Mouse (Mus musculus) kidney, postnatal 0 days (tissue): ENCODE results near the gene Cyp2t4. TPM values are rescaled to one million over a fixed set of nuclear protein-coding genes. Genes with fewer than 3 reads are reported as not detected.

ENCODE experiments used
- ATAC-seq: fragments of 200-750 bp; cut with Nextera tagmentation; replicated peaks from 2 replicates; pipeline ENCODE4 v1.8.0; 2017; ENCODE audit warnings: low read depth, moderate number of reproducible peaks, moderate TSS enrichment, moderate library complexity; ENCODE audit not compliant: low FRiP score
- DNase-seq: peaks from one replicate; pipeline ENCODE4 v3.0.0-alpha.2; 2016; ENCODE audit warnings: low spot score
- H3K27ac ChIP-seq: fragments of 300-500 bp; sonication (generic); 2 replicates; pipeline ENCODE4 v1.5.1; 2014; ENCODE audit warnings: mild to moderate bottlenecking
- H3K27me3 ChIP-seq: fragments of 300-500 bp; sonication (generic); 2 replicates; pipeline ENCODE4 v1.6.1; 2014; ENCODE audit warnings: low read length, mixed read lengths; ENCODE audit not compliant: insufficient read depth
- H3K36me3 ChIP-seq: fragments of 300-500 bp; sonication (generic); 2 replicates; pipeline ENCODE4 v1.6.1; 2014; ENCODE audit warnings: low read length, mixed read lengths; ENCODE audit not compliant: insufficient read depth
- H3K4me1 ChIP-seq: fragments of 300-500 bp; sonication (generic); replicated peaks from 2 replicates; pipeline ENCODE4 v1.6.1; 2014; ENCODE audit warnings: antibody characterized with exemption, low read length, mixed read lengths; ENCODE audit not compliant: insufficient read depth
- H3K4me2 ChIP-seq: fragments of 300-500 bp; sonication (generic); 2 replicates; pipeline ENCODE4 v1.6.1; 2014; ENCODE audit warnings: mild to moderate bottlenecking, low read length, moderate library complexity, mixed read lengths
- H3K4me3 ChIP-seq: fragments of 300-500 bp; sonication (generic); replicated peaks from 2 replicates; pipeline ENCODE4 v1.5.1; 2014; ENCODE audit warnings: low read depth, low read length
- H3K9ac ChIP-seq: fragments of 300-500 bp; sonication (generic); 2 replicates; pipeline ENCODE4 v1.6.1; 2014; ENCODE audit warnings: low read depth, low read length
- H3K9me3 ChIP-seq: fragments of 300-500 bp; sonication (generic); replicated peaks from 2 replicates; pipeline ENCODE4 v1.6.1; 2016; ENCODE audit warnings: low read length, inconsistent platforms, mixed read lengths
- CTCF ChIP-seq: IDR thresholded peaks from 2 replicates; pipeline ENCODE4 v1.5.1; 2016; ENCODE audit warnings: antibody characterized with exemption, low read depth, mild to moderate bottlenecking, moderate library complexity
- WGBS: fragments of 180-500 bp; shearing (Covaris S2); extraction: QIAGEN DNeasy Blood & Tissue Kit; methylation state at CpG from one replicate; pipeline ENCODE4 v1.1.7; 2014; 5-methylcytosine and 5-hydroxymethylcytosine counted together
- polyA plus RNA-seq: library from polyadenylated mRNA; unstranded; fragments of >200 nt; fragmentation: Nextera tagmentation; extraction: Ambion mirVana; gene quantifications from 2 replicates; pipeline ENCODE4 v1.2.1, GENCODE M21; 2015

Gene Cyp2t4
- polyA plus RNA-seq, 1 experiment from 2014 or later, result not detected

GRCm38 (mm10) chr7:27159882-27160281, 6.4 kb downstream of the Cyp2t4 start:
- H3K36me3 ChIP-seq, result peaks cover 18% of the 10 kb centered on the region
- no peaks in the 10 kb centered on the region for H3K27me3 ChIP-seq
- ATAC-seq (peak; percentile 93), DNase-seq (peak; percentile 98)
- no peak overlapping the region for H3K9ac ChIP-seq
- no peak overlapping the region for H3K4me3 ChIP-seq
- no peaks in the 10 kb centered on the region for H3K9me3 ChIP-seq
- 9% methylated on average over 8 of the region's 8 CpGs for WGBS
- peak overlapping the region; percentile 27; the same call in 1 of the 2 replicates for H3K27ac ChIP-seq
- H3K4me1 ChIP-seq, result peaks cover 24% of the 10 kb centered on the region; the same call in 1 of the 2 replicates
- TF ChIP-seq CTCF, result peak; percentile 99
- H3K4me2 ChIP-seq, result no peak overlapping the region

- Histone ChIP-seq H3K4me2 (no peak overlapping the region), H3K4me3 (no peak overlapping the region), H3K27me3 (no peaks in the 10 kb centered on the region), H3K9me3 (no peaks in the 10 kb centered on the region), H3K36me3 (peaks cover 22% of the 10 kb centered on the region), H3K27ac (peak overlapping the region; percentile 27; the same call in 1 of the 2 replicates), H3K9ac (no peak overlapping the region), H3K4me1 (peaks cover 31% of the 10 kb centered on the region; the same call in 1 of the 2 replicates)
- TF ChIP-seq CTCF, result no peak
- 83% methylated on average over 3 of the region's 3 CpGs for WGBS
- DNase-seq (no peak), ATAC-seq (no peak)
Observed at GRCm38 (mm10) chr7:27160921-27161320, 7.4 kb downstream of the Cyp2t4 start.

- no peak overlapping the region for H3K9ac ChIP-seq
- TF ChIP-seq CTCF, result no peak
- H3K4me1 ChIP-seq, result peaks cover 31% of the 10 kb centered on the region; the same call in 1 of the 2 replicates
- no peak for ATAC-seq
- H3K4me2 ChIP-seq, result no peak overlapping the region
- 82% methylated on average over 4 of the region's 4 CpGs for WGBS
- H3K36me3 ChIP-seq, result peaks cover 22% of the 10 kb centered on the region
- no peaks in the 10 kb centered on the region for H3K9me3 ChIP-seq
- H3K27ac ChIP-seq, result no peak overlapping the region
- H3K4me3 ChIP-seq, result no peak overlapping the region
- H3K27me3 ChIP-seq, result no peaks in the 10 kb centered on the region
- peak; percentile 29 for DNase-seq
Observed at GRCm38 (mm10) chr7:27161744-27162143, 8.2 kb downstream of the Cyp2t4 start.

GRCm38 (mm10) chr7:27162780-27163449, 9.4 kb downstream of the Cyp2t4 start:
- no peak for DNase-seq
- peak overlapping the region; percentile 66; the same call in 1 of the 2 replicates for H3K4me2 ChIP-seq
- no peak for TF ChIP-seq CTCF
- H3K4me1 ChIP-seq, result peaks cover 31% of the 10 kb centered on the region; the same call in 1 of the 2 replicates
- no peak overlapping the region for H3K4me3 ChIP-seq
- H3K27me3 ChIP-seq, result no peaks in the 10 kb centered on the region
- no peak for ATAC-seq
- 0 out of 2 replicates have a peak overlapping the region, but pooled peaks have one; percentile 31 for H3K9ac ChIP-seq
- no peaks in the 10 kb centered on the region for H3K9me3 ChIP-seq
- H3K27ac ChIP-seq, result 0 out of 2 replicates have a peak overlapping the region, but pooled peaks have one; percentile 2
- 80% methylated on average over 5 of the region's 5 CpGs for WGBS
- H3K36me3 ChIP-seq, result peaks cover 15% of the 10 kb centered on the region

- ATAC-seq (no peak), DNase-seq (peak; percentile 30)
- H3K27me3 ChIP-seq, result no peaks in the 10 kb centered on the region
- H3K4me3 ChIP-seq, result 0 out of 2 replicates have a peak overlapping the region, but pooled peaks have one; percentile 3
- 52% methylated on average over 5 of the region's 5 CpGs for WGBS
- peak overlapping the region; percentile 66; the same call in 1 of the 2 replicates for H3K4me2 ChIP-seq
- H3K9me3 ChIP-seq, result no peaks in the 10 kb centered on the region
- H3K9ac ChIP-seq, result 0 out of 2 replicates have a peak overlapping the region, but pooled peaks have one; percentile 31
- TF ChIP-seq CTCF, result no peak
- H3K27ac ChIP-seq, result 0 out of 2 replicates have a peak overlapping the region, but pooled peaks have one; percentile 2
- H3K36me3 ChIP-seq, result peaks cover 10% of the 10 kb centered on the region; the same call in 1 of the 2 replicates
- H3K4me1 ChIP-seq, result peaks cover 34% of the 10 kb centered on the region; the same call in 1 of the 2 replicates
Observed at GRCm38 (mm10) chr7:27163450-27163805, 9.9 kb downstream of the Cyp2t4 start.

GRCm38 (mm10) chr7:27164112-27164947, 10.8 kb downstream of the Cyp2t4 start:
- TF ChIP-seq CTCF, result no peak
- H3K27me3 ChIP-seq, result no peaks in the 10 kb centered on the region
- DNase-seq, result no peak
- peak overlapping the region; percentile 66; the same call in 1 of the 2 replicates for H3K4me2 ChIP-seq
- H3K9me3 ChIP-seq, result no peaks in the 10 kb centered on the region
- peaks cover 3% of the 10 kb centered on the region; the same call in 1 of the 2 replicates for H3K36me3 ChIP-seq
- H3K4me3 ChIP-seq, result peak overlapping the region; percentile 62; the same call in 1 of the 2 replicates
- H3K4me1 ChIP-seq, result peaks cover 35% of the 10 kb centered on the region; the same call in 1 of the 2 replicates
- no peak overlapping the region for H3K27ac ChIP-seq
- H3K9ac ChIP-seq, result peak overlapping the region; percentile 69; the same call in 1 of the 2 replicates
- 84% methylated on average over 33 of the region's 33 CpGs for WGBS
- no peak for ATAC-seq
